Mouse (Mus musculus): Measurements from ENCODE around the gene Cox8a. TPM values are rescaled to one million over a fixed set of nuclear protein-coding genes. Genes with fewer than 3 reads are reported as not detected.

The Cox8a gene
- polyA plus RNA-seq, 1 experiment: 63.8 TPM

GRCm38 (mm10) chr19:7195900-7196728, 21.3 kb downstream of the Cox8a start:
- no peak overlapping the region for H3K4me3 ChIP-seq (replicated peaks)
- no peak for TF ChIP-seq TAL1 (IDR thresholded peaks at IDR 0.05; ENCODE audit: low read length)
- TF ChIP-seq GATA1 (IDR thresholded peaks at IDR 0.05; ENCODE audit: low read length): no peak
- no peaks in the 10 kb centered on the region for H3K9me3 ChIP-seq (ENCODE audit: control insufficient read depth, low read length)
- 0 out of 2 replicates have a peak, but pooled peaks cover 2% of the 10 kb centered on the region for H3K27me3 ChIP-seq (ENCODE audit: control insufficient read depth)
- peaks cover 48% of the 10 kb centered on the region for H3K36me3 ChIP-seq (ENCODE audit: control insufficient read depth)
- H3K4me1 ChIP-seq (ENCODE audit: control insufficient read depth): peaks cover 21% of the 10 kb centered on the region

DNA sequence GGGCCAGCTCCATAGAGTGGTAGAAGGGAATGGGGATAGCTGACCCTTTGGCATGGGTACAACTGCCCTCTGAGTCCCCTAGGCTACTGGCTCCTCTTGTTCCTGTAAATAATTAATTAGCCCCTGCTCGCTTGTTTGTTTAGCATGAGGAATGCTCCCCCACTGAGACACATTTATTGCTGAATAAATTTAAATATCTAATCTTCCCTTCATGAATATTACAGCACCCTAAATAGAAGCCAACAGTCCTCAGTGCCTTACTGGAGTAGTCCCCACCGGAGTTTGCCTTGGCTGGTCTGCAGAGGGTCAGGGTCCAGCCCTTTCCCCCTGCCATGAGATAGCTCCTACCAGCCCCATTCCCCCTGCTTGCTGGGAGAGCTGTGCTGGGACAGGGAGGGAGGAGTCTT, 24.9 kb downstream of the Cox8a start:
- TF ChIP-seq TAL1 (IDR thresholded peaks at IDR 0.05; ENCODE audit: low read length) (no peak), GATA1 (IDR thresholded peaks at IDR 0.05; ENCODE audit: low read length) (no peak)
- no peak overlapping the region for H3K4me3 ChIP-seq (replicated peaks)
- H3K9me3 ChIP-seq (ENCODE audit: control insufficient read depth, low read length): no peaks in the 10 kb centered on the region
- peaks cover 12% of the 10 kb centered on the region for H3K36me3 ChIP-seq (ENCODE audit: control insufficient read depth)
- H3K27me3 ChIP-seq (ENCODE audit: control insufficient read depth): 0 out of 2 replicates have a peak, but pooled peaks cover 2% of the 10 kb centered on the region
- H3K4me1 ChIP-seq (ENCODE audit: control insufficient read depth): peaks cover 19% of the 10 kb centered on the region

GRCm38 (mm10) chr19:7191639-7192038, 25.8 kb downstream of the Cox8a start:
- H3K9me3 ChIP-seq (ENCODE audit: control insufficient read depth, low read length): no peaks in the 10 kb centered on the region
- peaks cover 3% of the 10 kb centered on the region for H3K36me3 ChIP-seq (ENCODE audit: control insufficient read depth)
- TF ChIP-seq TAL1 (IDR thresholded peaks at IDR 0.05; ENCODE audit: low read length): no peak
- TF ChIP-seq GATA1 (IDR thresholded peaks at IDR 0.05; ENCODE audit: low read length): no peak
- H3K4me3 ChIP-seq (replicated peaks): no peak overlapping the region
- peaks cover 15% of the 10 kb centered on the region for H3K4me1 ChIP-seq (ENCODE audit: control insufficient read depth)
- H3K27me3 ChIP-seq (ENCODE audit: control insufficient read depth): peaks cover 6% of the 10 kb centered on the region

GRCm38 (mm10) chr19:7190986-7191385, 26.4 kb downstream of the Cox8a start:
- H3K9me3 ChIP-seq (ENCODE audit: control insufficient read depth, low read length): no peaks in the 10 kb centered on the region
- H3K4me1 ChIP-seq (ENCODE audit: control insufficient read depth): peaks cover 8% of the 10 kb centered on the region
- TF ChIP-seq TAL1 (IDR thresholded peaks at IDR 0.05; ENCODE audit: low read length) (no peak), GATA1 (IDR thresholded peaks at IDR 0.05; ENCODE audit: low read length) (no peak)
- no peaks in the 10 kb centered on the region for H3K36me3 ChIP-seq (ENCODE audit: control insufficient read depth)
- H3K4me3 ChIP-seq (replicated peaks): no peak overlapping the region
- H3K27me3 ChIP-seq (ENCODE audit: control insufficient read depth): peaks cover 12% of the 10 kb centered on the region

DNA sequence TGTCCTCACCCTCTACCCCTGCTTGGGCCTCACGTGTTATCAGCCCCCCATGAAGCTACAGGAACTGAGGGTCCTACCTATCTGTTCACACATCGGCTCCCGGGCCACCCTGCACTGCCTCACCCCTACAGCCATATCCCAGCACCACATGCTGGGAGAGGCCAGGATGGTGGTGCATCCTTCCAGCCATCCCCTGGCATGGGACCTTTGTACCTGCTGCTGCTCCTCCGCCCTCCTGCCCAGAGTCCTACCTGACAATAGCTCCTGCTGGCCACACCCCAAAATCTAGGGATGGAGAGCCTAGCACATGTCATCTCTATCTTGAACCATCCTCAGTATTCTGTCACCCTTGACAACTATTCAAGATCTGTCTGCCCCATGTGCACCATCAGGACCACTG, 28.4 kb downstream of the Cox8a start:
- H3K27me3 ChIP-seq (ENCODE audit: control insufficient read depth): peaks cover 24% of the 10 kb centered on the region
- no peaks in the 10 kb centered on the region for H3K9me3 ChIP-seq (ENCODE audit: control insufficient read depth, low read length)
- no peaks in the 10 kb centered on the region for H3K36me3 ChIP-seq (ENCODE audit: control insufficient read depth)
- TF ChIP-seq TAL1 (IDR thresholded peaks at IDR 0.05; ENCODE audit: low read length): no peak
- no peak for TF ChIP-seq GATA1 (IDR thresholded peaks at IDR 0.05; ENCODE audit: low read length)
- no peak overlapping the region for H3K4me3 ChIP-seq (replicated peaks)
- peaks cover 5% of the 10 kb centered on the region for H3K4me1 ChIP-seq (ENCODE audit: control insufficient read depth)

GRCm38 (mm10) chr19:7187157-7187556, 30.3 kb downstream of the Cox8a start:
- H3K27me3 ChIP-seq (ENCODE audit: control insufficient read depth): peaks cover 43% of the 10 kb centered on the region

DNA sequence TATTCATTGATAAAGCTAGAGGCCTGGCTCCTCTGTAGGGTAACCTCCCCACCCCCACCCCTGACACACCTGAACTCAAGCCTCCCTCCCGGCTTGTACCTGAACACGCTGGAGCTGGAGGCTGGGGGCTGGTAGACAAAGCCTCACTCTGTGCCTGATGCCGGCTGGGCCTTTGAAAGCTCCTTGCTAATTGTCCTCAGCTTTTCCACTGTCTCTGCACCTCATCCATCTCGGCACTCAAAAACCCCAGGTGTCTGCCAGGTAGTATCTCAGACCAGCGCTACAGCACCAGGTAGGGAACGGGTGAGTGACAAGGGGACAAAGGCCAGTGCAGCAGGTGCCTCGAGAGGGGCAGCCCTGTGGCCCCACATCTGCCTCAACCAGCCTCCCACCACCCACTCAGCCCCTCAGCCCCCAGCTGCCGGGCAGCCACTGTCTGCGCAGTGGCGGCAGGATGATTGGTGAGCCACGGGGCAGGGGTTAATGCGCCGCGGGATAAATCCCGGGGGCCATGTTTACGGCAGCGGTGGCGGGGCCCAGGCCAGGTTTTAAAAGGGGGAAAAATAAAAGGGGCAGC, 31.6 kb downstream of the Cox8a start:
- Histone ChIP-seq H3K9me3 (ENCODE audit: control insufficient read depth, low read length) (no peaks in the 10 kb centered on the region), H3K4me1 (ENCODE audit: control insufficient read depth) (peaks cover 10% of the 10 kb centered on the region), H3K27me3 (ENCODE audit: control insufficient read depth) (peaks cover 54% of the 10 kb centered on the region), H3K36me3 (ENCODE audit: control insufficient read depth) (no peaks in the 10 kb centered on the region), H3K4me3 (replicated peaks) (no peak overlapping the region)
- no peak for TF ChIP-seq TAL1 (IDR thresholded peaks at IDR 0.05; ENCODE audit: low read length)
- TF ChIP-seq GATA1 (IDR thresholded peaks at IDR 0.05; ENCODE audit: low read length): no peak

More at GRCm38 (mm10) chr19:7187157-7187556, 30.3 kb downstream of the Cox8a start:
- no peak for TF ChIP-seq TAL1 (IDR thresholded peaks at IDR 0.05; ENCODE audit: low read length)
- TF ChIP-seq GATA1 (IDR thresholded peaks at IDR 0.05; ENCODE audit: low read length): no peak
- Histone ChIP-seq H3K4me3 (replicated peaks) (no peak overlapping the region), H3K9me3 (ENCODE audit: control insufficient read depth, low read length) (no peaks in the 10 kb centered on the region), H3K4me1 (ENCODE audit: control insufficient read depth) (peaks cover 9% of the 10 kb centered on the region), H3K36me3 (ENCODE audit: control insufficient read depth) (no peaks in the 10 kb centered on the region)

DNA sequence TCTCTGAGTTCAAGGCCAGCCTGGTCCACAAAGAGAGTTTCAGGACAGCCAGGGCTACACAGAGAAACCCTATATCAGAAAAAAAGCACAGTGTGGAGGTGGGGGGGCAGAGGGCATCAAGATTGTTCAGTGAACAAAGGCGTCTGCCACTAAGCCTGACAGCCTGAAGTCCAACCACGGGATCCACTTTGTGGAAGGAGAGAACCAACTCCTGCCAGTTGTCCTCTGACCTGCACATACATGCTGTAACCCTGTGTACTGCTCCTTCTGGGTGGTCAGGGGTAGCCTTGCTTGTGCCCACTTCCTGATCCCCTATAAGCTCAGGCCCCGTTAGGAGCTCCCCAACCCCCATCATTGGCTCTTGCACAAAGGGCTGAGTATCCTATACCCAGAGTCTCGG, 32.4 kb downstream of the Cox8a start:
- TF ChIP-seq TAL1 (IDR thresholded peaks at IDR 0.05; ENCODE audit: low read length): no peak
- no peak for TF ChIP-seq GATA1 (IDR thresholded peaks at IDR 0.05; ENCODE audit: low read length)
- Histone ChIP-seq H3K9me3 (ENCODE audit: control insufficient read depth, low read length) (no peaks in the 10 kb centered on the region), H3K4me3 (replicated peaks) (no peak overlapping the region), H3K36me3 (ENCODE audit: control insufficient read depth) (no peaks in the 10 kb centered on the region), H3K27me3 (ENCODE audit: control insufficient read depth) (peaks cover 57% of the 10 kb centered on the region), H3K4me1 (ENCODE audit: control insufficient read depth) (peaks cover 10% of the 10 kb centered on the region)

- H3K36me3 ChIP-seq (ENCODE audit: control insufficient read depth): no peaks in the 10 kb centered on the region
- TF ChIP-seq GATA1 (IDR thresholded peaks at IDR 0.05; ENCODE audit: low read length): no peak
- no peak for TF ChIP-seq TAL1 (IDR thresholded peaks at IDR 0.05; ENCODE audit: low read length)
- no peaks in the 10 kb centered on the region for H3K9me3 ChIP-seq (ENCODE audit: control insufficient read depth, low read length)
- H3K4me1 ChIP-seq (ENCODE audit: control insufficient read depth): peaks cover 10% of the 10 kb centered on the region
- H3K4me3 ChIP-seq (replicated peaks): no peak overlapping the region
- peaks cover 65% of the 10 kb centered on the region for H3K27me3 ChIP-seq (ENCODE audit: control insufficient read depth)
These were observed 34.0 kb downstream of the Cox8a start for GRCm38 (mm10) chr19:7183419-7183818.

Measured in erythroblast, embryonic 14.5 days (primary cell).